Mouse (Mus musculus): ENCODE results near the gene Gli2.

DNA sequence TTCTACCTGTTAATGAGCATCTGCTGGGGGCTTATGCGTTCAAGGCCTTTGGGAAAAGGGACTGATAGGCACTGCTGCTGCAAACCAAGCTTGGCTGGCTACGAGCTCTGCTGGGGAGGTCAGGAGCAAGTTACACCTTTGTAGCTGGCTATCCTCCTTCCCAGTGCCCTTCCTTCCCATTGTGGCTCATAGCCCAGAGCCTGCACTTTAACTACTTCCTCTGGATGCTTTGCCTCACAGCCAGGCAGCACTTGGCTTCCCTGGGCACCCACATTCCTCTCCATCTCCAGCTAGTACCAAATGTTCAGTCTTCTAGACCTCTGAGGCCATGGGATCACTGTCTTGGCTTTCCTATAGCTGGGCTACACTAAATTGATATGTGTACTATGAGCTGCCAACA is 263.5 kb downstream of the Gli2 start:
- TF ChIP-seq POLR2A (IDR thresholded peaks at IDR 0.05; ENCODE audit: extremely low read depth, insufficient read depth, low read length) (no peak), CTCF (IDR thresholded peaks at IDR 0.05; ENCODE audit: low read depth, low read length) (no peak)

All from liver, adult 2 months (tissue).